In the genomic region with DNA sequence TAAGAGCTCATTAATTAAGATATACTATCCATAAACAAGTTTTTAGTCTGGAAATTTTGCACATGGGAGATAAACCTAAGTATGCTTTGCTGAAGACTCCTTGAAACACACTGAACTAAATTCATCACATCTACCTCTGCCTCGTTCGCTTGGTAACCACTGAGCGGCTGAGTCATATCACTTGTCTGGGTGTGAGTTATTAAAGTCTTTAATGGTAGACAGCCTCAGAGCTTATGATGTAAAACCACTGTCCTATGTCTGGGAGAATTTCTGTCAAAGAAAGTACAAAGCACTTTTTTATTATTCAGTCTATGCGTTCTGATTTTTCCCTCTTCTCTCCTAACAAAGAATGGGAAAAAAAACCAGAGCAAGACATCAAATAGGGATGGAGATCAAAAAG, we compare ENCODE assay signal across 26 mouse cellular contexts.
DNase-seq lines count a peak whose midpoint lies in the region; ATAC-seq and TF ChIP-seq lines count a peak whose summit lies in the region.
"Had no signal": no experiment of that assay in that cellular context is flagged by ENCODE, and none has a peak within 500 bp of the region (broad histone marks: within the 10 kb centered on the region; RNA-seq: fewer than 3 reads in every experiment).

No protein-coding gene starts in this region.

- ATAC-seq in forebrain, embryonic 14.5 days: no peak
- no peak for ATAC-seq in forebrain, embryonic 11.5 days (replicated peaks; ENCODE audit: low FRiP score)
- no peak; the same call in 1 of the 2 replicates for ATAC-seq in midbrain, embryonic 14.5 days (ENCODE audit: low FRiP score, low TSS enrichment)
- ATAC-seq in midbrain, embryonic 11.5 days (ENCODE audit: low FRiP score): no peak
- ATAC-seq in midbrain, embryonic 16.5 days: peak; percentile 76; the same call in 1 of the 2 replicates
- no peak for ATAC-seq in midbrain, embryonic 13.5 days
- ATAC-seq: CD4-positive, CD25-positive, alpha-beta regulatory T cell, adult 4 months; forebrain, embryonic 13.5 days; forebrain, embryonic 16.5 days had no signal

- no peak for TF ChIP-seq CTCF in brain, embryonic 14.5 days (IDR thresholded peaks at IDR 0.05; ENCODE audit: borderline replicate concordance, extremely low read depth, insufficient read depth, insufficient read length)

- H3K36me3 ChIP-seq in forebrain, embryonic 14.5 days (ENCODE audit: control insufficient read depth, insufficient read depth, low read length): no peaks in the 10 kb centered on the region
- no peaks in the 10 kb centered on the region for H3K36me3 ChIP-seq in forebrain, embryonic 11.5 days (ENCODE audit: control insufficient read depth, insufficient read depth, low read length)
- H3K36me3 ChIP-seq in midbrain, embryonic 14.5 days (ENCODE audit: control insufficient read depth, insufficient read depth, low read length): no peaks in the 10 kb centered on the region
- no peaks in the 10 kb centered on the region for H3K36me3 ChIP-seq in midbrain, embryonic 11.5 days (ENCODE audit: control insufficient read depth, insufficient read depth, low read length)
- H3K36me3 ChIP-seq in midbrain, embryonic 16.5 days (ENCODE audit: control insufficient read depth, insufficient read depth, low read length): no peaks in the 10 kb centered on the region
- no peaks in the 10 kb centered on the region for H3K36me3 ChIP-seq in midbrain, embryonic 13.5 days
- H3K36me3 ChIP-seq: embryonic facial prominence, embryonic 13.5 days; embryonic facial prominence, embryonic 15.5 days; forebrain, embryonic 10.5 days; G1E had no signal

- WGBS in forebrain, embryonic 14.5 days: 88% methylated on average over 4 of the region's 4 CpGs
- WGBS in forebrain, embryonic 11.5 days: 93% methylated on average over 4 of the region's 4 CpGs
- WGBS in midbrain, embryonic 14.5 days: 81% methylated on average over 4 of the region's 4 CpGs
- 88% methylated on average over 4 of the region's 4 CpGs for WGBS in midbrain, embryonic 11.5 days
- 63% methylated on average over 4 of the region's 4 CpGs for WGBS in midbrain, embryonic 16.5 days
- WGBS in midbrain, embryonic 13.5 days: 80% methylated on average over 4 of the region's 4 CpGs

- no peak overlapping the region for H3K4me2 ChIP-seq in forebrain, embryonic 14.5 days (ENCODE audit: low read length)
- no peak overlapping the region for H3K4me2 ChIP-seq in forebrain, embryonic 11.5 days (ENCODE audit: low read depth, low read length, severe bottlenecking)
- no peak overlapping the region for H3K4me2 ChIP-seq in midbrain, embryonic 14.5 days (ENCODE audit: low read length)
- no peak overlapping the region for H3K4me2 ChIP-seq in midbrain, embryonic 11.5 days
- H3K4me2 ChIP-seq in midbrain, embryonic 16.5 days (ENCODE audit: low read length): no peak overlapping the region
- no peak overlapping the region for H3K4me2 ChIP-seq in midbrain, embryonic 13.5 days (replicated peaks)
- H3K4me2 ChIP-seq: embryonic facial prominence, embryonic 13.5 days; embryonic facial prominence, embryonic 15.5 days; forebrain, embryonic 13.5 days had no signal

- no peak for TF ChIP-seq POLR2A in brain, embryonic 14.5 days (IDR thresholded peaks at IDR 0.05; ENCODE audit: borderline replicate concordance, extremely low read depth, insufficient read depth, insufficient read length, poor library complexity, severe bottlenecking)

- no peaks in the 10 kb centered on the region for H3K9me3 ChIP-seq in forebrain, embryonic 14.5 days (replicated peaks; ENCODE audit: control insufficient read depth, low read length)
- H3K9me3 ChIP-seq in forebrain, embryonic 11.5 days (ENCODE audit: control insufficient read depth, low read length): no peaks in the 10 kb centered on the region
- H3K9me3 ChIP-seq in midbrain, embryonic 14.5 days (ENCODE audit: control insufficient read depth, low read length): no peaks in the 10 kb centered on the region
- H3K9me3 ChIP-seq in midbrain, embryonic 11.5 days (ENCODE audit: control insufficient read depth, low read length): no peaks in the 10 kb centered on the region
- no peaks in the 10 kb centered on the region for H3K9me3 ChIP-seq in midbrain, embryonic 16.5 days (replicated peaks; ENCODE audit: control insufficient read depth, low read length, poor library complexity, severe bottlenecking)
- H3K9me3 ChIP-seq in midbrain, embryonic 13.5 days: no peaks in the 10 kb centered on the region
- H3K9me3 ChIP-seq: embryonic facial prominence, embryonic 13.5 days; embryonic facial prominence, embryonic 15.5 days; forebrain, embryonic 10.5 days; forebrain, embryonic 13.5 days; G1E had no signal

- H3K4me3 ChIP-seq in forebrain, embryonic 14.5 days (ENCODE audit: low read depth, low read length): no peak overlapping the region
- no peak overlapping the region for H3K4me3 ChIP-seq in forebrain, embryonic 11.5 days (ENCODE audit: low read depth, low read length)
- H3K4me3 ChIP-seq in midbrain, embryonic 14.5 days (replicated peaks; ENCODE audit: low read depth, low read length): no peak overlapping the region
- no peak overlapping the region for H3K4me3 ChIP-seq in midbrain, embryonic 11.5 days (ENCODE audit: low read depth, low read length)
- H3K4me3 ChIP-seq in midbrain, embryonic 16.5 days (ENCODE audit: low read depth, low read length): no peak overlapping the region
- H3K4me3 ChIP-seq in midbrain, embryonic 13.5 days (replicated peaks): no peak overlapping the region
- H3K4me3 ChIP-seq: embryonic facial prominence, embryonic 13.5 days; embryonic facial prominence, embryonic 15.5 days; erythroblast, embryonic 14.5 days; forebrain, embryonic 10.5 days; forebrain, embryonic 13.5 days had no signal

- peak; percentile 3 for DNase-seq in forebrain, embryonic 14.5 days (ENCODE audit: low spot score)
- DNase-seq in forebrain, embryonic 11.5 days (ENCODE audit: low spot score): no peak
- peak; percentile 9 for DNase-seq in midbrain, embryonic 14.5 days
- no peak for DNase-seq in midbrain, embryonic 11.5 days (ENCODE audit: low spot score, missing footprints)
- peak; percentile 39 for DNase-seq in brain, embryonic 14.5 days (ENCODE audit: low read depth)
- no peak for DNase-seq in heart, postnatal 4 days
- DNase-seq: adrenal gland, adult 2 months; adrenal gland, postnatal 10 days; B cell, adult 2 months; cerebellum, adult 11-12 months; cerebellum, adult 2 months; cerebellum, adult 9-10 months; cerebellum, postnatal 10 days; cerebellum, postnatal 25 days; embryo, embryonic 11 days had no signal

- H3K9ac ChIP-seq in forebrain, embryonic 14.5 days (ENCODE audit: low read length): no peak overlapping the region
- no peak overlapping the region for H3K9ac ChIP-seq in forebrain, embryonic 11.5 days (ENCODE audit: low read length)
- no peak overlapping the region for H3K9ac ChIP-seq in midbrain, embryonic 14.5 days (replicated peaks; ENCODE audit: low read length)
- no peak overlapping the region for H3K9ac ChIP-seq in midbrain, embryonic 11.5 days (ENCODE audit: low read length)
- H3K9ac ChIP-seq in midbrain, embryonic 16.5 days (ENCODE audit: low read depth, low read length): no peak overlapping the region
- no peak overlapping the region for H3K9ac ChIP-seq in midbrain, embryonic 13.5 days (replicated peaks)
- H3K9ac ChIP-seq: embryonic facial prominence, embryonic 13.5 days; embryonic facial prominence, embryonic 15.5 days; forebrain, embryonic 13.5 days had no signal

- H3K27ac ChIP-seq in forebrain, embryonic 14.5 days (ENCODE audit: low read depth, low read length): no peak overlapping the region
- H3K27ac ChIP-seq in forebrain, embryonic 11.5 days (ENCODE audit: low read depth, low read length): no peak overlapping the region
- H3K27ac ChIP-seq in midbrain, embryonic 14.5 days (replicated peaks; ENCODE audit: low read depth, low read length): no peak overlapping the region
- no peak overlapping the region for H3K27ac ChIP-seq in midbrain, embryonic 11.5 days (ENCODE audit: low read depth, low read length)
- no peak overlapping the region for H3K27ac ChIP-seq in midbrain, embryonic 16.5 days (ENCODE audit: low read length)
- no peak overlapping the region for H3K27ac ChIP-seq in midbrain, embryonic 13.5 days
- H3K27ac ChIP-seq: embryonic facial prominence, embryonic 13.5 days; embryonic facial prominence, embryonic 15.5 days; forebrain, embryonic 10.5 days; forebrain, embryonic 13.5 days had no signal

- no peaks in the 10 kb centered on the region for H3K4me1 ChIP-seq in forebrain, embryonic 14.5 days (ENCODE audit: control insufficient read depth, insufficient read depth, low read length)
- H3K4me1 ChIP-seq in forebrain, embryonic 11.5 days (replicated peaks; ENCODE audit: control insufficient read depth, insufficient read depth, low read length): no peaks in the 10 kb centered on the region
- no peaks in the 10 kb centered on the region for H3K4me1 ChIP-seq in midbrain, embryonic 14.5 days (ENCODE audit: control insufficient read depth, insufficient read depth, low read length)
- H3K4me1 ChIP-seq in midbrain, embryonic 11.5 days (ENCODE audit: control insufficient read depth, insufficient read depth, low read length): no peaks in the 10 kb centered on the region
- no peaks in the 10 kb centered on the region for H3K4me1 ChIP-seq in midbrain, embryonic 16.5 days (ENCODE audit: control insufficient read depth, insufficient read depth, low read length)
- H3K4me1 ChIP-seq in midbrain, embryonic 13.5 days (replicated peaks): no peaks in the 10 kb centered on the region
- H3K4me1 ChIP-seq: embryonic facial prominence, embryonic 13.5 days; embryonic facial prominence, embryonic 15.5 days; forebrain, embryonic 10.5 days; forebrain, embryonic 13.5 days had no signal

- no peaks in the 10 kb centered on the region for H3K27me3 ChIP-seq in forebrain, embryonic 14.5 days (replicated peaks; ENCODE audit: control insufficient read depth, insufficient read depth, low read length)
- H3K27me3 ChIP-seq in forebrain, embryonic 11.5 days (ENCODE audit: control insufficient read depth, insufficient read depth, low read length): no peaks in the 10 kb centered on the region
- no peaks in the 10 kb centered on the region for H3K27me3 ChIP-seq in midbrain, embryonic 14.5 days (ENCODE audit: control insufficient read depth, insufficient read depth, low read length)
- H3K27me3 ChIP-seq in midbrain, embryonic 11.5 days (ENCODE audit: control insufficient read depth, insufficient read depth, low read length): no peaks in the 10 kb centered on the region
- H3K27me3 ChIP-seq in midbrain, embryonic 16.5 days (ENCODE audit: control insufficient read depth, insufficient read depth, low read depth, low read length): no peaks in the 10 kb centered on the region
- H3K27me3 ChIP-seq in midbrain, embryonic 13.5 days: no peaks in the 10 kb centered on the region
- H3K27me3 ChIP-seq: CH12.LX; embryonic facial prominence, embryonic 13.5 days; embryonic facial prominence, embryonic 15.5 days; forebrain, embryonic 13.5 days had no signal

Comparison
In these comparisons a context has a peak if more than half of its experiments do, and no peak if none do; other contexts are left out.
1. DNase-seq: peak in forebrain, embryonic 14.5 days (single experiment), midbrain, embryonic 14.5 days (single experiment) and brain, embryonic 14.5 days (single experiment); none in forebrain, embryonic 11.5 days (single experiment), midbrain, embryonic 11.5 days (single experiment) and heart, postnatal 4 days (single experiment).